Mouse (Mus musculus): ENCODE data around the gene Prr19. TPM values are rescaled to one million over a fixed set of nuclear protein-coding genes. Genes with fewer than 3 reads are reported as not detected.
"Not testable (repeated sequence)": the region's sequence is repeated elsewhere in the genome, so short reads cannot be mapped to it uniquely, and the experiment has no call there.

The Prr19 gene
- not detected in 2 replicates for polyA plus RNA-seq (2012; ENCODE audit: insufficient read depth, insufficient read length, low replicate concordance, missing spikeins)

DNA sequence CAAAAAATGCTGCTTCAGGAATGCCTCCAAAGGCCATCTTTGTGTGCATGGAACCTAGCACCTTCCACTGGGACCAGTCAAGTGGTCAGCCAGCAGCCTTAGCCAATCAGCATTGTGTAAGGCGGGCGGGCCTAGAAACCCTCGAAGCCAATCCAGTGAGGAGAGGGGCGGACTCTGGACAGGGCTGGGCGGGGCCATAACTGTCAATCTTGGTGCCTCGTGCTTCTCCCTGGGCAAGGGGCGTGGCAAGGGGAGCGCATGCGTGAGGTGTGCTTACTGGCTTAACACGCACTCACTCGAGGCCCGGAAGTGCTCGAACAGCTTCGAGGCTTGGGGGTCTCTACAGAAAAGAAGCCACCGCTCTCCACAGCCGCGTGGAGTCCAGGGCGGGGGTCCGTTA lies at the start of gene Prr19:
Gene Prr19, plus strand, starts transcription at position 349 of the 400 bp plus-strand sequence.
- WGBS = 53% methylated on average over 19 of the region's 19 CpGs
- H3K4me1 ChIP-seq (ENCODE audit: control insufficient read depth, insufficient read depth, low read length) = 0 out of 2 replicates have a peak, but pooled peaks cover 6% of the 10 kb centered on the region
- no peak for TF ChIP-seq CTCF (IDR thresholded peaks at IDR 0.05; ENCODE audit: insufficient read depth, low read depth, low read length)
- TF ChIP-seq POLR2A (IDR thresholded peaks at IDR 0.05; ENCODE audit: insufficient read depth, low read depth, low read length) = no peak
- H3K27ac ChIP-seq (ENCODE audit: insufficient read depth, low read depth, low read length) = no peak within 1 kb of the TSS
- no peak within 1 kb of the TSS for H3K4me3 ChIP-seq (ENCODE audit: insufficient read depth, low read depth, low read length)

DNA sequence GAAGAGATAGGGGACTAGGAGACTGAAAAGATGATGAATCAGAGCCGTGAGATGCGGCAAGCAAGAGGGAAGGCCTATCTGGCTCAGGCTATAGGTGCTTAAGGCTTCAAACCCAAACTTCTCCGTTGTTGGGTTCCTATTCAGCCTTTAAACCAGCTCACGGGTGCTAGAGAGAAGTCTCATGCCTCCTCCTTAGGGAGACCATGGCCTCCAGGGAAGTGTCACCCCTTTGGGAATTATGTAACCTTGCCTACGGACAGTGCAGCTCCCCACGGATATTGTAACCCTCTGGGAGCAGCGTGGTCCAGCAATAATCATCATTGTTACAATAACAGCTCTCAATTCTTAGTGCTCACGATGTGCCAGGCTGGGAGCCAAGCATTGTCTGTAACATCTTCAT lies 49.4 kb upstream of the Prr19 start:
- Histone ChIP-seq H3K4me3 (ENCODE audit: insufficient read depth, low read depth, low read length) (peak overlapping the region; percentile 46), H3K27ac (ENCODE audit: insufficient read depth, low read depth, low read length) (peak overlapping the region; percentile 98), H3K4me1 (ENCODE audit: control insufficient read depth, insufficient read depth, low read length) (peaks cover 23% of the 10 kb centered on the region)
- 5% methylated on average over 8 of the region's 8 CpGs for WGBS
- TF ChIP-seq CTCF (IDR thresholded peaks at IDR 0.05; ENCODE audit: insufficient read depth, low read depth, low read length) (no peak), POLR2A (IDR thresholded peaks at IDR 0.05; ENCODE audit: insufficient read depth, low read depth, low read length) (no peak)

DNA sequence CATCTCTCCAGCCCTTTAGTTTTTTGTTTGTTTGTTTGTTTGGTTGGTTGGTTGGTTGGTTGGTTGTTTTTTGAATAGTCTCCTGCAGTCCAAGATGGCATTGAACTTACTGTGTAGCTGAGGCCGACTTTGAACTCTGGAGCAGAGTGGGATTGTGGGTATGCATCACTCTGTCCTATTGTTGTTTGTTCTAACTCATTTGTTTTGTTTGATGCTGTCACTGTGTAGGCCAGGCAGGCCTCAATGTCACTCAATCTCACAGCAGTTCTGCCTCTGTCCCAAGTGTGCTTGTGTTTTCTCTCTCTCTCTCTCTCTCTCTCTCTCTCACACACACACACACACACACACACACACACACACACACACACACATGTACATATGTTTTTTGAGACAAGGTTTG lies 39.3 kb upstream of the Prr19 start:
- TF ChIP-seq POLR2A (IDR thresholded peaks at IDR 0.05; ENCODE audit: insufficient read depth, low read depth, low read length) (no peak), CTCF (IDR thresholded peaks at IDR 0.05; ENCODE audit: insufficient read depth, low read depth, low read length) (no peak)
- Histone ChIP-seq H3K4me3 (ENCODE audit: insufficient read depth, low read depth, low read length) (no peak overlapping the region), H3K27ac (ENCODE audit: insufficient read depth, low read depth, low read length) (no peak overlapping the region), H3K4me1 (ENCODE audit: control insufficient read depth, insufficient read depth, low read length) (peaks cover under 1% of the 10 kb centered on the region)
- WGBS = 72% methylated on average over 1 of the region's 1 CpGs

DNA sequence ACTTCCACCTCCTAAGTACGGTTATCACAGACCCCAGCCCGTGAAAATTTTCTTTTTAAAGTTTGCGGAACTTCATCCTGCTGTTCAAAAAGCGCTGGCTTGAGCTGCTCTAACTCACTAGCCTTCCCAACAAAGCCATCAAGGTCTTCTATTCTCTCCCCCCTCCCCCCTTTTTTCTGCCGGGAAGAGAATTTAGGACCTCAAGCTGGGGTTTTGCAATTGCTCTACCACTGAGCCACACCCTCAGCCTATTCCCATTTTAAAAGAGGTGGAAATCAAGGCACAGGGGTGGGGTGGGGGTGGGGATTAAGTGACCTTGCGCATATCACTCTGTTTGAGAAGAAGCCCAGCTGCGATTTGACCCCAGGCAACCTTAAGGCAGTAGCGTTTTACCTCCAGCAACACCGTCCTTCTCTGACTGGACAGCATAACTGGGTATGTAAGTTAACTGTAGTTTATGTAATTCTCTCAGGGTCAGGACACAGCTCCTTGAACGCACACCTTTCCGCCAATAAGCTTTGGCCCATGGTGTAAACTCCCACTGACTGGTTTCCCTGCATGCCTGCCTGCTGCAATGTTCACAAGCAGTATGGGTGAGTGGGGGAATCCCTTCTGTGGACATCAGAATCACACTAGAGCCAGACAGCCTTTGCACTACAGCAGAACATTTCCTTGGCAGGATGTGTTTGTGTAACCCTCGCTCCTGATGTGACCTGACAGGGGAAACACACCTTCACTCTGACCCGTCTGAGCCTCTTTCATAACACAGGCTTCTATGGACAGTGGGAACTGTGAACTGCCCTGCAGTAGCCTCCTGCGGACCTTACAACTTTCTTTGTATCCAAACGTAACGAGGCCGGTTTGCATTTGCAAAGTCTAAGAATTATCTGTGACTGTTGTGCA lies 37.0 kb upstream of the Prr19 start:
- Histone ChIP-seq H3K4me3 (ENCODE audit: insufficient read depth, low read depth, low read length) (no peak overlapping the region), H3K4me1 (ENCODE audit: control insufficient read depth, insufficient read depth, low read length) (peaks cover 7% of the 10 kb centered on the region), H3K27ac (ENCODE audit: insufficient read depth, low read depth, low read length) (no peak overlapping the region)
- 58% methylated on average over 17 of the region's 17 CpGs for WGBS
- TF ChIP-seq CTCF (IDR thresholded peaks at IDR 0.05; ENCODE audit: insufficient read depth, low read depth, low read length) = no peak
- no peak for TF ChIP-seq POLR2A (IDR thresholded peaks at IDR 0.05; ENCODE audit: insufficient read depth, low read depth, low read length)

DNA sequence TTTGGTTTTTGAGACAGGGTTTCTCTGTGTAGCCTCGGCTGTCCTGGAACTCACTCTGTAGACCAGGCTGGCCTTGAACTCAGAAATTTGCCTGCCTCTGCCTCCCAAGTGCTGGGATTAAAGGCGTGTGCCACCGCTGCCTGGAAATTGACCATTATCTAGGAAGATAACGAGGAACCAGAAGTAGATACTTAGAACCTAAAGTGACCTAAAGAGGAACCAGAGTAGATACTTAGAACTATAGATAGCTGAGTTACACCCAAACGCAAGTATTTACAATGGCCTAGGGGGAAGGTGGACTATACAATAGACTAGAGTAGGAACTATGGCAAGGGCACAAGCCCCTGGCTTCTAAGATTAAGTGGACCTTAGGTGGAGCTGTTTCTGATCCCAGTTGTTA lies 35.5 kb upstream of the Prr19 start:
- 92% methylated on average over 5 of the region's 5 CpGs for WGBS
- H3K4me1 ChIP-seq (ENCODE audit: control insufficient read depth, insufficient read depth, low read length) = peaks cover 22% of the 10 kb centered on the region
- not testable (repeated sequence) for H3K27ac ChIP-seq (ENCODE audit: insufficient read depth, low read depth, low read length); H3K4me3 ChIP-seq (ENCODE audit: insufficient read depth, low read depth, low read length)

DNA sequence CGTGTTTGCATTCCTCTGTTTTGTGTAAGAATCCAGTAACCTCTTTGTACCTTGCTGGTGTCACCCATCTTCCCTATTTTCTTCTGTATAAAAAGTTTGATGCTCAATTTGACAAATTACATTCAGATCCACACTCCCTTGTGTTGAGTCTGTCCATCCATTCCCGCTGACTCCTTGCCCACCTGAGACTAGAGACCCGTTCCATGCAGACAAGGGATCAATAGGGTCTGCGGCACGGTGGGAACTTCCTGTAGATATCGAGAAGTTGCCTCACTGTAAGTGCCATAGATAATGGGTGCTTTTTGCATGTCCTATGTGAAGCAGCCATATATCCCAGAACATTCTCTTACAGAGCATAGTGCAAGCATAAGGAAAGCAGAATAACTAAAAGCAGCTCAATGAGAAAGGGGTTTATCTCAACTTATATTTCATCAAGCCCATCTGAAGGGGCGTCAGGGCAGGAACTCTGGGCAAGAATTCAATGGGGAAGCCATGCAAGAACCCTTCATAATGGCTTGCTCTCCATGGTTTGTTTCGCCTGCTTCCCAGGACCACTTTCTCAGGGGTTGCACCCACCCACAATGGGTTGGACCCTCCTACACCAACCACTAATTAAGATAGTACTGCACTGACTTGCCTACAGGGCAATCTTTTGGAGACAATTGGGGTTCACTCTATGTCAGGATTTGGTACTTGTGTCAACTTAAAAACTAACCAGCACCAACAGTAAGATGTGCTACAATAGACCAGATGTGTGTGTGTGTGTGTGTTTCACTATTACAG lies 34.8 kb upstream of the Prr19 start:
- 91% methylated on average over 8 of the region's 8 CpGs for WGBS
- no peak overlapping the region for H3K4me3 ChIP-seq (ENCODE audit: insufficient read depth, low read depth, low read length)
- TF ChIP-seq CTCF (IDR thresholded peaks at IDR 0.05; ENCODE audit: insufficient read depth, low read depth, low read length) (no peak), POLR2A (IDR thresholded peaks at IDR 0.05; ENCODE audit: insufficient read depth, low read depth, low read length) (no peak)
- H3K4me1 ChIP-seq (ENCODE audit: control insufficient read depth, insufficient read depth, low read length) = peaks cover 28% of the 10 kb centered on the region
- no peak overlapping the region for H3K27ac ChIP-seq (ENCODE audit: insufficient read depth, low read depth, low read length)

DNA sequence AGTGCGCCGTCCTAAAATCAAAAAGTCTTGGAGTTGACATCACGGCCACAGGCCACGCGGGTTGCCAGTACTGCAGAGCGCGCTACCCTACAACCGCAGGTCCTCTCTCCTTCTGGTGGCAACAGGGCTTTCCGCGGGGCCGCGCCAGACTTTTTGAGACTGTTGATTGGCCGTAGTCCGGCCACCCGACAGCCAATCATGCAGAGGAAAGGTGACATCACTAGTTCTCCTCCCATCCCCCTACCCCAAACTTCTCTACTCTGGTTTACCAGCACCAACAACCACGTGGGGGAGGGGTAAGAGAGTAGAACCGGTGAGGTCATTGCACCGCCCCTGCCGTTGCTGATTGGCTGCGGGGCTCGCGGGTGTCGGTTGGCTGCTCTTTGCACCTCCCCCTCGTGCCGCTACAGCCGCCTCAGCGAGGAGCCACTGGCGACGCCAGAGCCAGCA lies 33.9 kb upstream of the Prr19 start, which contains the start of gene Cic:
Gene Cic, plus strand, starts transcription at position 404 of the 450 bp plus-strand sequence.
- no peak for TF ChIP-seq CTCF (IDR thresholded peaks at IDR 0.05; ENCODE audit: insufficient read depth, low read depth, low read length)
- TF ChIP-seq POLR2A (IDR thresholded peaks at IDR 0.05; ENCODE audit: insufficient read depth, low read depth, low read length) = peak; percentile 45; the same call in 1 of the 2 replicates
- peak within 1 kb of the TSS; percentile 97 for H3K27ac ChIP-seq (ENCODE audit: insufficient read depth, low read depth, low read length)
- WGBS = under 1% methylated on average over 29 of the region's 29 CpGs
- H3K4me3 ChIP-seq (ENCODE audit: insufficient read depth, low read depth, low read length) = peak within 1 kb of the TSS; percentile 76
- H3K4me1 ChIP-seq (ENCODE audit: control insufficient read depth, insufficient read depth, low read length) = peaks cover 35% of the 10 kb centered on the region

DNA sequence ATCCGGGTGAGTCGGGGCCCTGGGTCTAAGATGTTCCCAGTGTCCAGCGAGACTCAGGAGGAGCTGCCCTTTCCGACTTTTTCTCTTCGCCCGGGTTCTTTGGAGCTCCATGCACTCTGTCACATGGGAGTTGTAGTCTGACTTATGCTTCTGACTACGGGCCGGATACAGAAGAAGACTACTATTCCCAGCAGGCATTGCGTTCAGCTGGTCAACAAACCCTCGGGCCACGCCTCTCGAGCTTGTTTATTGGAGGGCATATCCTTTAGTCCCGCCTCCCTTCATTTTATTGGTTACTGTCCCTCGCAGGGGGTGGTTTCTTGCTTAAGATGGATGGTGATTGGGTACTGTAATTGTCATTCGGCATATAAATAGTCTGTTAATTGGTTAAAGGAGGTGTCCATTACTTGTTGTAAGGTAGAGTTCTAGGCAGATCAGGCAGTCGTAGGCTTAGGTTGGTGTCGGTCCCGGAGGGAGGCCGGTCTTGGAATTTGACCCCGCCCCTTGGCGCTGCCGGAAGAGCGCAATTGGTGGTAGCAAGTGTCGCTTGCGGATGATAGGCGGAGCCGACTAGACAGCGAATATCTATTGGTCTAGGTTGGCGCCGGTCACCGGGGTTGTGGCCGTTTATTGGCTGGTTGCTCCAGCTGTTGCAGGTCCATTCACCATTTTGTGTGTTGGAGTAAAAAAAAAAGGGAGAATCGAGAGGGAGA lies 33.3 kb upstream of the Prr19 start:
- TF ChIP-seq POLR2A (IDR thresholded peaks at IDR 0.05; ENCODE audit: insufficient read depth, low read depth, low read length) (no peak), CTCF (IDR thresholded peaks at IDR 0.05; ENCODE audit: insufficient read depth, low read depth, low read length) (no peak)
- Histone ChIP-seq H3K4me3 (ENCODE audit: insufficient read depth, low read depth, low read length) (peak overlapping the region; percentile 76), H3K27ac (ENCODE audit: insufficient read depth, low read depth, low read length) (peak overlapping the region; percentile 97), H3K4me1 (ENCODE audit: control insufficient read depth, insufficient read depth, low read length) (peaks cover 40% of the 10 kb centered on the region)
- WGBS = under 1% methylated on average over 33 of the region's 33 CpGs

Measured in olfactory bulb, adult 2 months (tissue).